Mouse (Mus musculus) C2C12 (cell line): ENCODE results near the gene Fbxw4.

ENCODE experiments used
- CEBPB ChIP-seq: IDR thresholded peaks from one replicate; pipeline ENCODE4 v1.6.1; 2011; ENCODE audit warnings: low read depth, mild to moderate bottlenecking, control low read depth, moderate library complexity
- CTCF ChIP-seq: IDR thresholded peaks from one replicate; pipeline ENCODE4 v1.5.1; 2011; ENCODE audit not compliant: control insufficient read depth, insufficient read depth, insufficient read length
- FOSL1 ChIP-seq: IDR thresholded peaks from one replicate; pipeline ENCODE4 v1.8.0; 2011; ENCODE audit warnings: mild to moderate bottlenecking, low read length; ENCODE audit not compliant: poor library complexity, insufficient read depth, severe bottlenecking
- MAX ChIP-seq: IDR thresholded peaks from one replicate; pipeline ENCODE4 v1.6.1; 2011; ENCODE audit warnings: mild to moderate bottlenecking, control low read depth
- MYOG ChIP-seq: IDR thresholded peaks from one replicate; pipeline ENCODE4 v1.6.1; 2011; ENCODE audit not compliant: control insufficient read depth, insufficient read length; ENCODE audit errors: extremely low read depth
- USF1 ChIP-seq: IDR thresholded peaks from one replicate; pipeline ENCODE4 v1.6.1; 2011; ENCODE audit warnings: low read depth, mild to moderate bottlenecking, control low read depth, moderate library complexity

DNA sequence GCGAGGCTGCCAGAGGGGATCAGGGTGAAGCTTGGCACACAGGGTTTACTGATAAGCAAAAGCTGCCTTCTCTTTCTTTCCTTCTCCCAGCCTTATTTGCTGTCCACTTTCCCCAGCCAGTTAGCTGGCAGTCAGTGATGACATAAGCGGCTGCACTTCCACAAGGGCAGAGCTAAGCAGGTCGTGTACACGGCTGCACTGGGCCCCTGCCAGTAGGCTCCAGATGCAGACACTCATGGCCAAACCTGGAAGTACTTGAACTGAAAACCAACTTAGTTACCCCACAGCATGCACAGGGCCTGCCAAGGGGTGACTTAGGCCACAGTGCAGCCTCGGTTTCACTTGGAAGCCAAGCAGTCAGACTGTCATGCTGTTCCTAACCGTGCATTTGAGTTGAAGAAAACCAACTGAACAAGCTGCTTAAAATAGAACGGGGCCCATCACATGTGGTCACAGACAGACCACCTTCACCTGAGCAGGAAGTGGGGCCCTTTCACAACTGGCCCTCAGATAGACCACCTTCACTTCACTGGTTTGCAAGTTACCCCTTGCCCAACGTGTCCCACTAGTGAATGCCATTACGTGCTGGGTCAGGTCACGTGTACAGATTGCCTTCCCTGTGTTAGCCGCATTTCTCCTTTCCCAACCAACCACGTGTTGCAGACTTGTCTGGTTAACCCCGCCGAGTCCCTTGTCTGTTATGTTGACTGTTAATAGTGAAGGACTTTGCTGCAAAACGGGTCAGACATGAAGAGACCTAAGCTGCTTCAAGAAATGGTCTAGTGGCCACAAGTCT lies 129.7 kb downstream of the Fbxw4 start:
- no peak for TF ChIP-seq CEBPB
- no peak for TF ChIP-seq CTCF
- TF ChIP-seq FOSL1, result no peak
- TF ChIP-seq MAX, result no peak
- no peak for TF ChIP-seq MYOG
- no peak for TF ChIP-seq USF1
